Mouse (Mus musculus) spleen, postnatal 14 days (tissue): ENCODE data around the gene Tnk1.
"Not testable (repeated sequence)": the region's sequence is repeated elsewhere in the genome, so short reads cannot be mapped to it uniquely, and the experiment has no call there.

Experiments used
- DNase-seq, 2 experiments: peaks; one replicate each; pipeline ENCODE4 v3.0.0; 2021 to 2022; ENCODE audit warnings: low spot score in 2 of 2

The Tnk1 gene

DNA sequence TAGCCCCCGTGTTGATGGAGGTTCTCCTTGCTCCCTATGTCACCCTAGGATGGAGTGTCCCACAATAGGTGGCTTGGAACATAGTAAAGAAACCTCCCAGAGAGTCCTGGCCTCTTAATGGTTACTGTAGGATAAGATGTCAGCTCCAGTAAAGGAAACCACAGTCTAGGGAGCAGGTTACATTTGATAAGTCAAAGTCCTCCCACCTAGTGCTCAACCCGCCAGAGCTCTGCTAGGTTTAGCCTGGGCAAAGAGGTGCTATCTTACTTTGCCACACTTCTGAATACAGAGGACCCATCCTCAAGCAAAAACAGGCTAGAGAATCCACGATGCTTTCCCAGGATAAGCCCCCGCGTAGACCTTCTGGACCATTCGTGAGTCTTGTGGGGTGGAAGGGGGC lies 20.4 kb upstream of the Tnk1 start:
- DNase-seq: no peak

DNA sequence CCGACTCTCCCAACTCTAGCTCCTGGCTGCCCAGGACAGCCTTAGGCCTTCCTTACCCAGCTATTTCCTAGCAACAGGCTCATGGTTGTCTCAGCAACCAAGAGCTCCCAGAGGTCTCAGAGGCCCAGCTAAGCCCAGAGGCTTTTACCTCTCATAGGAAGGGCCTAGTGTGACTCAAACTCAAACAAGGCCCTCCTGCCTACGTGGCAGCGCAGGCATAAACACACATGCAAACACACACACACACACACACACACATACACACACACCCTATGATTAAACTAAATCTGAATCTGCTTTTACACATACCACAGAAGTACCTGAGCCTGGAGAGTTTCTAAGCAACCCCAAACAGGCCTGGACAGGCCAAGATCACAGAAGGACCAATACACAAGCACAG lies 19.9 kb upstream of the Tnk1 start:
- DNase-seq: no peak

DNA sequence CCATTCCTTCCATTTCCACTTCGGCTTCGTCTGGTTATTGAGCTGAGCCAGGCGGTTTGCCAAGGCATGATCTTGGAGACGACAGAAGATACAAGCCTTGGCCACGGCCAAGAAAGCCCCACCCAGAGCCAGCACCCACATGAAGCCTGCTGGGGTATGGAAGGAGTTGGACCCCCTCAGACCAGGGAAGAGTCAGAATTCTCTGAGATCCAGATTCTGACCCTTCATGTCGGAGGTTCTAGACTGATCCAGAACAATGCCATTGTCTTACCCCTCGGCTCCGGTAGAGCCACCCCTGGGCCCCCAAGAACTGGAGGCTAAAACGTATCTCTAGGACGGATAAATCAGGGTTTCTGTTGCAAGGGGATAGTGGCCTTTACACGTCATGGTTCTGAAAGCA lies 19.3 kb upstream of the Tnk1 start, which contains the start of gene Tmem95:
Gene Tmem95 (minus strand): TSS at position 141 of the 400 bp plus-strand sequence.
- no peak for DNase-seq

DNA sequence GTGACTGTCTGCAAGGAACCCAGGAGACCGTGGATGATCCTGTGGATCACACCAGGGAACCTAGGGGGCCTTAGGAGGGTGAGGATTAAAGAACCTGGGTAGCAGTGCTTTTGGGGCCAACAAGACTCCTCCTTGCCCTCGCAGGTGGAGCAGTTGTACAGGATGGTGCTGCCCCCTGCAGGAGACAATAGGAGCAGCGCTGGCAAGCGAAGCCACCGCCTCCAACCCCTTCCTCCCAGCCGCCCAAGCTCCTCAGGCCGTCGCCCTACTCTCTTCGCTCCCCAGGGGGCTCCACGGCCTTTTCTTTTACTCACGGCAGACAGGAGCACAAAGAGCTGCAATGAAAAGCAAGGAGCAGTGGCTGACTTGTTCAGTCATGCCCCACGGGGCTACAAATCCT lies 18.3 kb upstream of the Tnk1 start:
- peak; percentile 79 to 89 for DNase-seq

DNA sequence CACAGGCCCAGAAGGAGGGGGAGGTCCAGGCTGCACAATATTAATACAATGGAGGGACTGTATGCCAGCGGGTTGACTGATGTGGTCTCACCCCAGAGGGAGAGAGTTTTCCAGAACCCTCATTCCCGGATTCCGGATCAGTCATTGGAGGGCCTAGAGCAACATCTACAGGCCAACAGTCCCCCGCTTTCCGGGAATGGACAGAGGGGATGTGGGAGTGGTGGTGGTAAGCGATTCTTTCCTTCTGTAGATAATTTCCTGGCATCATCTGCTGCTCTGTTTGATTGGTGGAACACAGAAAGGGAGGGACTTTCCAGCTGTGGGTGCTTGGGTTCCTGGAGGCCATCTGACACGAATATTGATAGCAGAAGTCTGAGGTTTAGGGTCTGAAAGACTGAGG lies 17.7 kb upstream of the Tnk1 start:
- DNase-seq: no peak

DNA sequence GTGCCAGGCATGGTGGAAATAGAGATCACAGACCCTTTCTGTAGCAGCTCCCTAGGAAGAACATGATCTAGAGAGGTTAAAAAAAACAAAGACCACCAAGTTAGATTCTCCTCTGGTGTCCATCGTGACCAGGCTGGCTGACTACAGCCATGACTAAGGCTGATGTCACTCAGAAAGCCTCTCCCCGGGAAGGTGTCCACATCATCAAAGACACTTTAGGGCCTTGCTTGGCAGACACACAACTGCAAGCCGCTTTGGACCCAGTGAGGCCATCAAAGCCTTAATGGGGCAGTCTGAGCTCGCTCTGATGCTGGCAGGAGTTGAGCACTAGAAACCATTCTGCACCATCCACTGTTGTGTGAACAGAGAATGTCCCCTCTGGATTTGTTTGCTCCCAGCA lies 13.9 kb upstream of the Tnk1 start:
- no peak for DNase-seq

DNA sequence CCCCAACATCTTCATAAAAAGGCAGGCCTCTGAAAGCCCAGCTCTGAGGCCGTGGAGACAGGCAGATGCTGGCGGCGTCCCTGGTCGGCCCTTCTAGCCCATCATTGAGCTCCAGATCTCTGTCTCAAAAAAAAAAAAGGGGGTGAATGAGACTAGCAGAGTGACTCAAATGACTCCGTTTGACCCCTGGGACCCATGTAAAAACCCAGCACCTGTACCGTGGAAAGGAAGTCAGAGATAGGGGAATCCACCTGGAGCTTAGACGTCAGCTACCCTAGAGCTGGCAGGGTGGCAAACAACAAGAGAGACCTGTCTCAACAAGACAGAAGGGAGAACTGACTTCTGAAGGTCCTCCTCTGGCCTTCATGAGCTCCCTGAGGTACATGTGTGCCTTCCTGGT lies 13.3 kb upstream of the Tnk1 start:
- DNase-seq: no peak

DNA sequence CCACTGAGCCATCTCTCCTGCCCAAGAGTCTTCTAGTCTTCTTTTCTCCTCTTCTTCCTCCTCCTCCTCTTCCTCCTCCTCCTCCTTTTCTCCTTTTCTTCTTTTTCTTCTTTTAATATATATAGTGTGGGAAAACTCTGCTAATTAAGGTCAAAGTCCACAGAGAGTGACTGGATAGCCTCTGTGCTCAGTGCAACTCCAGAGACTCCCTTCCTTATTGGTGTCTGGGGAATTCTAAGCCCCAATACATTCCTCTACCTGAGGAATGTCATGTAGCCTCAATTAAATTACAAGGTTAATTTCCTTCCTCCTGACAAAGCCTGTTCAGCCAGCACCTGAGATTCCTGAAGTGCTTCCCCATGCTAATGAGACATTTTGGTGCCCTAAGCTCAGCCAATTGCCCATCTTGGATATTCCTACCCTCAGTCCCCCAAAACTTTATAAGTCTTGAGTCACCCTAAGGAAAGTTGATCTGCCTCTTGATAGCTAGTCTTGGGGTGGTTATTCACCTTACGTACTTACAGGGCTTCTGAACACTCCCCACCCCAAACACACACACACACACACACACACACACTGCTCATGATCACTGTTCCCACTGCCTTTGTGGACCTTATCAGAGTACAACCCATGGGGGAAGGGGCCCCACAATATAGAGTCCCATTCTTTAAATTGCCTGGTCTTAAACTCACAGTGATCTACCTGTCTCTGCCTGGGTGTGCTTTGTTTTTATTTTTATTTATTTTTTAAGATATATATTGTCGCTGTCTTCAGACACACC lies 11.9 kb upstream of the Tnk1 start:
- DNase-seq: no peak

DNA sequence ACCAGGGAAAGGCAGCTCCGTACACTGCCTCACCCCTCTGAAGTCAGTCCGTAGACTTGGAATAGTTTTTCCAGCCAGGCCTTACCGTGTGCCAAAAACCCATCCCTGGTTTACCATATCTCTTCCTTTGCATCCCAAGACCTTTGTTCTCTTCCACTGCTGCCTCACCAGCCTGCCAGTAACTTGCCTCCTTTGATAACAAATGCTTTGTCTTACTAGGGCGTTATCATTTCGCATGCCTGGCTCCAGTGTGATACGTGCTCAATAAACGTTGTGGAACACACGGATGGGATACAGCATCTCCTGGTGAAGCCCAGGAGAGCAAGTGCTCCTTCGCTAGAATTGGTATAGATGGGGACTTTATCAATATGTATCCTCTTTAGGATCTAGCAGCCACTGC lies 8.8 kb upstream of the Tnk1 start:
- DNase-seq: no peak

DNA sequence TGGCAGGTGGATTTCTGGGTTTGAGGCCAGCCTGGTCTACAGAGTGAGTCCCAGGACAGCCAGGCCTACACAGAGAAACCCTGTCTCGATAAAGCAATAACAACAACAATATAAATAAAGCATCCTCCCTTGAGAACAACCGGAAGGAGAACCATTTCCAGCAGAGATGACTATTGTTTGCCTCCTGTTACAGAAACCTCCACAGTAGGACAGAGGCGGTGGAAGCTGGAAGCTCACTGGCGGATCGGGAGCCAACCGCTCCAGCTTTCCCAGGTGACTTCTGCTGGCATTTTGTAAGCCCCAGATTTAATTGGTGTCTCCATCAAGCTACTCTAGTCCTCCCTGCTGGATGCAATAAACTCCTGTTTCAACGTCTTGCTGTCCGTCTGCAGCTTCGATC lies 7.0 kb upstream of the Tnk1 start:
- DNase-seq: no peak

DNA sequence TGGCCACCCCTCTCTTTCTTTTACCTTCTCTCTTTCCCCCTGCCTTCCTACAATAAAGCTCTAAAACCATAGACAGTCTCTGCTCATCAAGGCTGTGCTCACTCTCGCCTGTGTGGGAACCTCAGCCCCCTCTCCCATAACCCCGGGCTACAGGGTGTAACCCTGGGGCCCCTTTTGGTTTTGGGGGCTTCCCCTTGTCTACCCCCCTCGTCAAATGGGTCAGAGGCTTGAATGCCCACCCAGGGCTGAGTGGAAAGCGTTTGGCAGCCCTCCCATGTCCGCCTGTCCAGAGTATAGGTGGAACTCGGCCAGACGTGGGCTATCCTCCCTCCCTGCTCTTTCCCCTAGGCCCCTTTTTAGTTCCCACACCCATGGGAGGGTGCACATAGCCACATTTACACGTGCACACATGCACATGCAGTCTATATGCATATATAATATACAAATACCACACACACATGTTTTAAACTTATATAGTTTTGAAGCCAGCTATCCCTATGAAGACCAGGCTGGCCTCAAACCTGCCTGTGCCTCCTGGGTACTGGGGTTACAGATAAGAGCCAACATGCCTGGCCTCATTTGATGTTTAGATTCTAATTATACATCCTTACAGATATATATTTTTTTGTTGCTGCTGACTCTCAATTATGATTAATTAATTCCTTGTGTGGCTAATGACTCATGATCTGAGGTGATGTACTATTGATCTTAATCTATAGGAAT lies 5.8 kb upstream of the Tnk1 start:
- DNase-seq: no peak

DNA sequence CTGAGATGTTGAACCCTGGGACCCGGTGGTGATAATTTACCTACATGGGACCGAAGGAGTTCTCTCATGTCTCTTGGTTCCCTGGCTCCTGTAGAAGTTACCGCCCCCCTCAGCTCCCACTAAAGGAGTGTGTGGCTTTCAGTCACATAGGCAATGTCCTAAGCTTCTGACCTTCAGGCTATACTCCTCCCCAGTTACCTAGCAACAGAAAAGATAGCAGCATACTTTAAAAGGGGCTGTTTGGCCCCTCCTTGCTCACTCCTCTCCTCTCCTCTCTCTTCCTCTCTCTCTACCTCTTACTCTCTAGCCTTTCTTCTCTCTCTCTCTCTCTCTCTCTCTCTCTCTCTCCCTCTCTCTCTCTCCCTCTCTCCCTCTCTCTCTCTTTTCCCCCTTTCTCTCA lies 5.2 kb upstream of the Tnk1 start:
- not testable (repeated sequence) for DNase-seq

DNA sequence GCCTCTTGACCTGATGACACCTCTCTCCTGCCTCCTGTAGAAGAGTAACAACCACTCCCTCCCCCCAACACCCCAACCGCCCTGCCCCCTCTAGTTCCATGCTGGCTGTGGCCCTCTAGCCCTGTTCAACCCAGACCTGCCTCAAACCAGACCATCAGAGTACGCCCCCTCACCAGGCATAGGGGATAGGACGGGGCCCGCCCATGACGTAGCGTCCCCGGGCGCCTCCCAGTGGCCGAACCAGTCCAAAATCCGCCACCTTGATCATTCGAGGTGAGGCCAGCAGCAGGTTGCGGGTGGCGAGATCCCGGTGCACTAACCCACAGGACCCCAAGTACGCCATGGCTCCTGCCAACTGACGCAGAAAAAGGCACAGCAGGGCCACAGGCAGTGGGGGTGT lies 3.2 kb downstream of the Tnk1 start:
- peak; percentile 63 to 73 for DNase-seq

DNA sequence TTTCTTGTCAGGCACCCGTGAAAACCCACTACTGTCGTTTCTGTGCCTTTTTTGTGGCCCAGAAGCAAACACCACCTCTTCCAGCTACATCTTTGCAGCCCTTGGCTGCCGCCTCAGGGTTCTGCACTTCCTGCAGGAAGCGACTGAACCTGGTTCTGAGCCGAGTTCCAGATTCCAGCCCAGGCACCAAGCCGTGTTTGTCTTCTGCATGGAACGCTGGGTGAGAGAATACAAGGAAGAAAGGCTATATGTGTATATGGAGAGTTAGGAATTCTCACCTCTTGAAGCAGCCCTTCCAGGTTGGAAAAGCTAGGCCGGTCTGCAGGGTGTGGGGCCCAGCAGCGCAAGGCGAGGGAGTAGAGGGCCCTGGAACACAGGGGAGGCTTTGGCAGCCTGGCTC lies 3.9 kb downstream of the Tnk1 start:
- no peak for DNase-seq

DNA sequence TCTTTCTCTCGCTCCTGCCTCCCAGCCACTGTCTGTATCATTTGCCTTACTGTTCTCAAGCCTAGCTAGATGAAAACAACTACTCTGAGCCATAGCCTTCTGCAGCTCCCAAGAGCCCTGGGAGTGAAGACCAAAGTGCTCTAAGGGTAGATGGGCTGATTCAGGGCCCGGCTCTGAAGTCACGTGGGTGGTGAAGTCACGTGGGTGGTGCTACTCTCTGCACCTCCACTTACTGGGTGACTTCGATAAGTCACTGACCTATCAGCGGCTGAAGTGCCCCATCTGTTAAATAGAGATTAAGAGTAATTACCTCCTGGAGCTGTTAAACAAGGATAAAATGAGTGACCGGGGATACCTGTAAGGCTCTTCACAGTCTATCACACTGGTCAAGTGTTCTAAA lies 4.5 kb downstream of the Tnk1 start:
- DNase-seq: peak; percentile 69 to 74

DNA sequence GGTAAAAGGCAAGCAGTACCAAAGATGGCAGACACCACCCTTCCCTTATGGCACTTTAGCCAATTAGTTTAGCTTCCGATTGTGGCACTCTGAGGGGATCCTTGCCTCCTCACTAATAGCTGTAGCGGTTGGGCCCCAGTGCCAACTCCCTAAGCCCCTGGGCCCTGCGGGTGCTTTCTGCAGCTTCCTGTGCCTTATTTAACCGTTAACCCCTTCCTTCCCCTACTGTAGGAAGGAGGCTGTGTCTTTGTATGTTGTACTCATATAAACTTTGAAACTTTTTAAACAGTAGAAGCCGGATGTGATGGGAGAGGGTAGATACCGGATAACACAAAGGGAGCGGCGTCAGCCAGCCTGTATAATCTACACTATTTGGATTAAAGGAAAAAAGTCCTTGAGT lies 7.8 kb downstream of the Tnk1 start:
- no peak for DNase-seq

DNA sequence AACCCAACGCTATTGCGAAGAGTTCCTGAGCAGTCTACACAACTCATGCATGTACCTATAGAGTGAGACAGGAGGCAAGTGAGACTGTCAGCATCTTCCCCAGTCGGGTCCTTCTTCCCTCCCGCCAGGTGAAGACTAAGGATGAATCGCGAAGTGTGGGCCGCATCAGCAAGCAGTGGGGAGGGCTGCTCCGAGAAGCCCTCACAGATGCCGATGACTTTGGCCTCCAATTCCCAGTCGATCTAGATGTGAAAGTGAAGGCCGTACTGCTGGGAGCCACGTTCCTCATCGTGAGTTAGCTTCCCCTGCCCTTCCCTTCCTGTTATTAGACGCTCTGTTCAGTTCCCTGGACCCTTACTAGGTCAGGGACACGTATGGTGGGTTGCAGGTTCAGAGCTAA lies 8.6 kb downstream of the Tnk1 start:
- no peak for DNase-seq

DNA sequence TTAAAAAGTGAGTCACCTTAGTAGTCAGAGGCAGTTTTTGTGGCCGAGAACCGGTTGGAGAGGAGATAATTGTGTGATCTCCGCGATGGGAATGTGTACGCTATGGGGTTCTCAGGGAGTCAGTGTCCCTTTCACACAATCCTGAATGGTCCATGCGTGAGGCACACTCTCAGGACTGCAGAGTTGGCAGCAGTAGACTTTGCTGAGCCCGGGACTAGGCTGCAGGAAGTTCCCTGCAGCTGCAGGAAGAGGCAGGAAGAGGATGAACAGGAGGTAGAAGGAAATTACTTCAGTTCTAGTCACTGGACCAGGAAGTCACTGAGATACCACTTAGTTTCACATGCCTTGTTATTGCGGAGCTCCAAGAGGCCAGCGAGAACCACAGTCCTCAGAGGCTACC lies 9.4 kb downstream of the Tnk1 start:
- DNase-seq: no peak

DNA sequence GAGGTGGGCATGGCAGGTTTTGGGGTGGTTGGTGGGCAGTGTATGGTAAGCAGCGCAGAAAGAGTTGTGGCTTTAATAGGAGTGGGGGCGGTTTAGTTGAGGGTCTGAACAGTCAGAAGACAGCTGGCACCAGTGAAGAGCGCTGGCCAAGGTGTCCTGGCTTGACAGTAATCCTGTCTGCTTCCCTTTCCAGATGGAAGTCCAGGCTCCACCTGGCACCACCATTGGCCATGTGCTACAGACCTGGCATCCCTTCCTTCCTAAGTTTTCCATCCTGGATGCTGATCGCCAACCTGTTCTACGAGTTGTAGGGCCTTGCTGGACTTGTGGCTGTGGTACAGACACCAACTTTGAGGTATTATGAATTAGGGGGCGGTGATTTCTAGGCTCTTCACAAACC lies 10.5 kb downstream of the Tnk1 start:
- no peak for DNase-seq

DNA sequence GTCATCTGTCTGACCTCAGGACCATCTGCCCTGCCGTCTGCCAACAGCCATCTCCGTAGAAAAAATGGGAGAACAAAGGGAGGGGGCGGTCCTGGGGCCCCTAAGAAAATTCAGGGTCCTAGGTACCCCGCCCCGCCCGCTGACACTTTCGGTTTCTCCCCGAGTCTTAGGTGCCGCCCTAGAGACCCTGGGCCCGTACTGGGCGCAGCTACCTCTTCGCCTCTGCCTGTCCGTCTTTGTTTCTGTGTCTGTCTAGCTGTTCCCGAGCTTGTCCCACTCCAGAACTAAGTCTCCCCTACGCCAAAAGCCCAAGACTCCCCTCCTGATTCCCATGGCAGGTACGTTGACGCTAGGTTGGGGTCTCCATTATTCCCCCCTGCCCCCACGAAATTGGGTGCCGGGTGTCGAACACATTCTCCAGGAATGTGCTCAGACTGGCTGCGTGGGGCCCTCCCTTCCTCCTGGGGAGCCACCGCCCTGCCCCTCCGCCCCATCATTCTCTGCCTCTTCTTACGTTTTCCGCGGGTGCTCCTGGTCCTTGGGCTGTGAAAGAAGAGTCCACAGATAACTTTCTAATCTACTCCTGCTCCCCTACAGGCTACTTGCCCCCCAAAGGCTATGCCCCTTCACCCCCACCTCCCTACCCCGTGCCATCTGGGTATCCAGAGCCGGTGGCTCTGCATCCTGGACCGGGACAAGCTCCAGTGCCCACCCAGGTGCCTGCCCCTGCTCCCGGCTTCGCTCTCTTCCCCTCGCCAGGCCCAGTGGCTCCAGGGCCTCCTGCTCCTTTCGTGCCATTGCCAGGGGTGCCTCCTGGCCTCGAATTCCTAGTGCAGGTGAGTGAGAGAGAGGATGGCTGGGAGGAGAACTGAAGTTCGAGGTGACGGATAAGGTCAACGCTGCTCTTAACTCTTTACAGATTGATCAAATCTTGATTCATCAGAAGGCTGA lies 11.5 kb downstream of the Tnk1 start:
- DNase-seq: no peak

DNA sequence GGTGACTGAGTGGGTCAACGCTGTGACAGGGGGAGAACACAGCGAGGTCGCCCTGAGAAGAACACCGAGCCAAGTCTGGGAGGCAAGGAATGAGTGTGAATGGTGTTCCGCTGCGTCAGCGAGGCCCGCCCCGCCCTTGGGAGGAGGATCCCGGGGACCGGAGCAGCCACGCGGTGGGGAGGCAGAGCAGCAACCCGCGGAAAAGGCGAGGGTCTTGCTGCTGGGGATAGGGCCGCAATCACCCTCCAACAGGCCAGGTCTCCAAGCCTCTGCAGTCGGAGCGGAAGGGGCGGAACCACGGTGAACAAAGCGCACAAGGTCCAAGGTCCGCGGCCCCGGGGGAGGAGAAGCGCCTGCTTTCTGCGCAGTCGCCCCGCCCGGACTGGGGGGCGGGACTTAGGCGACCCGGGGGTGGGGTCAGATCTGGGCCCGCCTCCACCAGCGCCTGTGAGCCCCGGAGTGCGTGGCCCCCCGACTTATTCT lies 12.3 kb downstream of the Tnk1 start, which contains the start of gene Plscr3:
Gene Plscr3 (plus strand): TSS at position 179 of the 483 bp plus-strand sequence.
- DNase-seq: peak; percentile 89 to 91

DNA sequence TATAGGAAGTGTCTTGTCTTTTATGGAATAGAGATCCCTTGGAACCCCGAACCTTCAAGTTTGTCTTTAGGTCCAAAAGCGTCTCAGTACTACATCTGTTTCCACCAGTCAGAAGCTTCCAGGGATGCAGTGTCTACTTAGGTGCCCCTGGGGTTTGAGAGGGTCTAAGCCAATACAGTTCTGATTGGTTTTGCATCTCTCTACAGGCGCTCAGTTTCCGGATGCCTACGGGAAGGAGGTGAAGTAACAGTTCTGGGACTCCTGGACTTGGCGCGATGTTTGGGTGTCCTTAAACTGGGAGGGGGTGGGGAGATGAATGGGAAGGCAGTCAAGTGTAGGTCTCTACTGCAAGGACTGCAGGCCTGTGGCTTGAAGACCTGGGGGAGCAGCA lies 19.8 kb downstream of the Tnk1 start:
- DNase-seq: no peak
